Mouse (Mus musculus) lung, embryonic 16.5 days (tissue): ENCODE results near the gene Fam213a. TPM values are rescaled to one million over a fixed set of nuclear protein-coding genes. Genes with fewer than 3 reads are reported as not detected.

ENCODE experiments used
- ATAC-seq: fragments of 200-750 bp; cut with Nextera tagmentation; 2 replicates; pipeline ENCODE4 v1.8.0; 2017; ENCODE audit warnings: low read depth, mild to moderate bottlenecking, moderate library complexity
- H3K27ac ChIP-seq: fragments of 300-500 bp; sonication (generic); 2 replicates; pipeline ENCODE4 v1.5.1; 2014; ENCODE audit warnings: mild to moderate bottlenecking, control low read depth, low read length
- H3K27me3 ChIP-seq: fragments of 300-500 bp; sonication (generic); 2 replicates; pipeline ENCODE4 v1.6.1; 2014; ENCODE audit warnings: low read depth, low read length, mixed read lengths; ENCODE audit not compliant: control insufficient read depth, insufficient read depth
- H3K36me3 ChIP-seq: fragments of 300-500 bp; sonication (generic); 2 replicates; pipeline ENCODE4 v1.6.1; 2014; ENCODE audit warnings: low read length; ENCODE audit not compliant: control insufficient read depth, insufficient read depth
- H3K4me1 ChIP-seq: fragments of 300-500 bp; sonication (generic); replicated peaks from 2 replicates; pipeline ENCODE4 v1.6.1; 2014; ENCODE audit warnings: low read length, mixed read lengths; ENCODE audit not compliant: control insufficient read depth, insufficient read depth
- H3K4me2 ChIP-seq: fragments of 300-500 bp; sonication (generic); 2 replicates; pipeline ENCODE4 v1.6.1; 2014; ENCODE audit warnings: low read depth, low read length, control low read depth
- H3K4me3 ChIP-seq: fragments of 300-500 bp; sonication (generic); 2 replicates; pipeline ENCODE4 v1.5.1; 2014; ENCODE audit warnings: mild to moderate bottlenecking, low read length, control low read depth
- H3K9ac ChIP-seq: fragments of 300-500 bp; sonication (generic); 2 replicates; pipeline ENCODE4 v1.6.1; 2014; ENCODE audit warnings: low read length, control low read depth
- H3K9me3 ChIP-seq: fragments of 300-500 bp; sonication (generic); 2 replicates; pipeline ENCODE4 v1.6.1; 2016; ENCODE audit warnings: low read length; ENCODE audit not compliant: control insufficient read depth
- WGBS: fragments of 180-500 bp; shearing (Covaris S2); extraction: QIAGEN DNeasy Blood & Tissue Kit; methylation state at CpG from one replicate; pipeline ENCODE4 v1.1.7; 2014; 5-methylcytosine and 5-hydroxymethylcytosine counted together
- polyA plus RNA-seq: library from polyadenylated mRNA; unstranded; fragments of >200 nt; fragmentation: Nextera tagmentation; extraction: Ambion mirVana; gene quantifications from 2 replicates; pipeline ENCODE4 v1.2.1, GENCODE M21; 2015

Fam213a gene
- polyA plus RNA-seq, 1 experiment from 2014 or later: 132 TPM

DNA sequence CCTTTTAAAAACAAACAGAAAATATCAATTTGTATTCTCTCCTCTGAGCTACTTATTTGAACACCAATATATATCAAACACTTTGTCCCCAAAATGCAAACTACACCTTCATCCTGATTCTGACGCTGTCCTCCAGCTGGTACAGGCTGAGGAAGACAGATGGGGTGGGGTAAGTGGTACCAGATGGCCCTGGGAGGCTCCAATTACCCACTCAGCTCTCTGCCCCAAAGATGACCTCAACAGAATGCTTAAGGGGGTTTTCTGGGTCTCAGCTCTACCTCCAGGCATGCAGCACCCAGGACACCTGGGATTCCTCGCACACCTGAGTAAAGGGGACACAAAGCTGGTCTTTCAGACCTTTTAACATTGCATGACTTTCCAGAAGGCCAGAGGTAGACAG, 60.9 kb downstream of the Fam213a start:
- H3K36me3 ChIP-seq: no peaks in the 10 kb centered on the region
- H3K4me1 ChIP-seq: peaks cover 65% of the 10 kb centered on the region
- no peak overlapping the region for H3K4me2 ChIP-seq
- no peak overlapping the region for H3K9ac ChIP-seq
- H3K27ac ChIP-seq: no peak overlapping the region
- no peak for ATAC-seq
- 15% methylated on average over 2 of the region's 2 CpGs for WGBS
- H3K27me3 ChIP-seq: no peaks in the 10 kb centered on the region
- no peak overlapping the region for H3K4me3 ChIP-seq
- H3K9me3 ChIP-seq: no peaks in the 10 kb centered on the region

DNA sequence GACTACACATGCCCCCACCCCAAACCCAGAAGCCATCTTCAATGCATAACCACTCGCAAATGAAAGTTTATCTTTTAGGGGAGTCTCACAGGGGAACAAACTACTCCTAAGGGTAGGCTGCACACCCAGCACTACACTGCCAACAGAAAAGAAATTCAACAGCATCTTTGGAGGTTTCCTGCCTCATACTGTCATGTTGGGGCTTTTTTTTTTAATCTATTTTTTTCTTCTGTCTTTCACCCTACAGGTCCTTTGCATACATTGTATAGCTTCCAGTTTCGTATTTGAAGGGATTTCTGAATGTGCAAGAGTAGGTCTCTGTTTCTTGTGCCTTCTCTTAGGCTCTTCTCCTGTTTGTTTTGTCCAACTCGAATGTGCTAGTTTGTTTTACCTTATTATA, 61.3 kb downstream of the Fam213a start:
- H3K36me3 ChIP-seq: no peaks in the 10 kb centered on the region
- no peaks in the 10 kb centered on the region for H3K9me3 ChIP-seq
- no peak overlapping the region for H3K27ac ChIP-seq
- ATAC-seq: no peak
- 60% methylated on average over 3 of the region's 3 CpGs for WGBS
- peaks cover 62% of the 10 kb centered on the region for H3K4me1 ChIP-seq
- no peak overlapping the region for H3K9ac ChIP-seq
- no peak overlapping the region for H3K4me2 ChIP-seq
- H3K27me3 ChIP-seq: no peaks in the 10 kb centered on the region
- H3K4me3 ChIP-seq: no peak overlapping the region

DNA sequence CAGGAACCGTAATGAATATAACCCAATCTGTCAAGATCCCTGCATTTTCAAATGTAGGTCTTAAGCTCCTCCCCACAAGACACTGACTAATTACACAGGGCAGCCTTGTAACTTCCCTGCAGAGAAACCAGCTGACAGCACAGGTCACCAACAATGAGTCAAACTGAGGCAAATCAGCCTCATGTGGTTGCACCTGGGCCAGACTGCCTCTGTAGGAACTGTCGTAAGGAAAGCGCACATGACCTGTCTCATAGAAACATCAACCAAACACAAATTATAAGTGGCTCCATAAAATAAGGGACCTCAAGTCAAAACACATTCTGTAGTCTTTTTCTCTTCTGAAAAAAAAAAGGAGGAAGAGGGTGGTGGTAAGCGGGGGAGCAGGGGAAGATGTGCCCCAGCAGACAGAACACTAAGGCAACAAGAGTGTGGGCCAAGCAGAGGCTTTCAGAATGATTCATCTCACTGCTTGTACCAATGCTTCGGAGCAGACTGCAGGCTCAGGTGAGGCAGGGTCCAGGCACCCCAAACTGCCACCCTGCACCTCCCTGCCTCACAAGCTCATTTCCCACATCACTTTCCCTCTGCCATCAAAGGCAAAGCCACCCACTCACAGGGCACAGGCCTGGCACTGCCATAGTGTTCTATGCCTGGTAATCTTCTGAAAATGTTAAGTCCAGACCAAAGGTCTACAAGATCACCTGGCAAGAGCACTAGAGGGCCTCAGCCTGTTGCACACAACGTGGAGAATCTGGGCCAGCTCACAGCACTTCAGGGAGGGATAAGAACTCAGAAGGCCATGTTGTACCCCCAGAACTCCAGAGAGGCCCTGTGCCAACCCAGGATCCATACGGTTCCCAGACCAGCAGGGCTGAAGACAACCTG, 63.6 kb downstream of the Fam213a start:
- no peaks in the 10 kb centered on the region for H3K9me3 ChIP-seq
- ATAC-seq: no peak
- 68% methylated on average over 7 of the region's 7 CpGs for WGBS
- H3K27me3 ChIP-seq: no peaks in the 10 kb centered on the region
- H3K4me1 ChIP-seq: peaks cover 39% of the 10 kb centered on the region
- H3K36me3 ChIP-seq: no peaks in the 10 kb centered on the region; the same call in 1 of the 2 replicates
- peak overlapping the region; percentile 9; the same call in 1 of the 2 replicates for H3K27ac ChIP-seq
- no peak overlapping the region for H3K4me2 ChIP-seq
- H3K9ac ChIP-seq: 0 out of 2 replicates have a peak overlapping the region, but pooled peaks have one; percentile 7
- H3K4me3 ChIP-seq: no peak overlapping the region

DNA sequence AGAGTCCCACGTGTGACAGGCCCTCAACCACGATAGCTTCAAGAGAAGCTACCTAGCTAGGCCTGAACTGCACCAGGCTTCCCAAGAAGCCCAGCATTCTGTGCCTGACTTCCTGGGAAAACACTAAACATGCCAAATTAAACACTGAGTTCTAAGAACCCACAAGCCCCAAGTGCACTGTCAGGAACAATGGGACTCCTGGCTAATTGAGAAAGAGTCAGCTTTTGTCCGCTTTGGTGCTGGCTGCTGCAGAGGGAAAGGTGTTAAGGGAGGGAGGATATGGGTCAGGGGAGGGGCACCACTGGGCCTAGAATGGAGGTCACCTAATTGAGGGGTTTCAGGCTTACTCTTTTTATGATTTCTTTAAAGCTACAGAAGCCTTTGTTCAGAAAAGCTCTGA, 64.5 kb downstream of the Fam213a start:
- no peaks in the 10 kb centered on the region; the same call in 1 of the 2 replicates for H3K36me3 ChIP-seq
- peaks cover 37% of the 10 kb centered on the region for H3K4me1 ChIP-seq
- H3K4me2 ChIP-seq: no peak overlapping the region
- H3K4me3 ChIP-seq: no peak overlapping the region
- peak overlapping the region; percentile 93 for H3K27ac ChIP-seq
- WGBS: 44% methylated on average over 3 of the region's 3 CpGs
- H3K27me3 ChIP-seq: no peaks in the 10 kb centered on the region
- no peaks in the 10 kb centered on the region for H3K9me3 ChIP-seq
- ATAC-seq: peak; percentile 36; the same call in 1 of the 2 replicates
- H3K9ac ChIP-seq: no peak overlapping the region

DNA sequence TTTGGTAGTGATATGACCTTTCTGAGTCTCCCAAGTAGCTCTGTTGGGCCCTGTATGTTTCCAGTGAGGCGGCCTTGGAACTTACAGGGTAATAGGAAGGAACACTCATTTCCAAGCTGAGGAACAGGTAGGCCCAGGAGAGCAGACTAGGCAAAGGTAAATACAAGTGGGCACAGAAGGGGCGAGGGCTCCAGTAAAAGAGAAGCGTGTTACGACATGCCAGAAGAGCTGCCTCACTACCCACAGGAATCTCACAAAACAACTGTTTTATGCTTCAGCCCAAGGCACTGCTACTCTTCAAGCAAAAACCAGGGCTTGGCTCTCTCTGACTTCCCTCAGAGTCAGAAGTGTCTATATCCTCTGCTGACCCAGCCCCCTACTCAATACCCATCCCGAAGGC, 65.1 kb downstream of the Fam213a start:
- no peaks in the 10 kb centered on the region for H3K27me3 ChIP-seq

DNA sequence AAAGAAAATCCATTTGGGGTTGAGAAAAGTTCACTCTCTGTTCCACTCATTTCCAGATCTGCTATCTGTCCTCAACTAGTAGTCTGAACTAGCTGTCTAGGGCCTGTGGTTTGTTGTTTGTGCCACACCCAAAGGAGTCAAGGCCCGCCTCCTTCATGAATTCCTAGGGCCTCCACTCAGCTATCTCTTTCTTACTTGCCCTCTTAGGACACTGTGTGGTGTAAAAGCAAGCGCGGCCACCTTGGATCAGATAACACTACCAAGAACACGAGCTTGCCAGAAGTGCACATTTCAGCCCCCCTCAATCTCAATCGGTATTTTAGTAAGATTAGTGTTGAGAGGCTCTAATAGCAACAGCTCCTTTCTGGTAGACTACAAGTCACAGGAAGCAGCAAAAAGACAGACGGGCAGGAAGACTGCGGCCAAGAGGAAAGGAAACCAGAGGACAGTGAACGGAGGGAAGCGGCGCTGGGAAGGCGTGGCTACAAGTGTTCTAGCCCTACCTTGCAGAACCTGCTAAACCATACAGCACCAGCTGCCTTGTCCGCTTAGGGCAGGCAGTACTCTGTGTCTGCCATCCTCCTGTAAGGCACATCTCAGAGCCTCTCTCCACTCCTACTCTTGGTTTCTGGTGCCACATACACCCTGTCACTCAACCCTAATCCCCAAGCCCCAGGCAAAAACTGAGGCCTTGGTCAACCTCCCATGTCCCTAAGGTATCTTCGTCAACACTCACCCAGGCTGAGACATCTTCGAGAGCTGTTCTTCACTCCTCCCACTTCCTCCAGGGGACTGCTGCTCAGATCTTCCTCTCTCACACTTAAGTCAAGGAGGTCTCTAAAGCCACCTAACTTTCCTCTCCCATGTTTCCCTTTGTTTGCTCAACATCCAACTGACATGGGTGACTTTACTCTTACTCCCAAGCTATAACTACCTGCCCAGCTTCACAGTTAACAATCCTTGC, 65.9 kb downstream of the Fam213a start:
- Histone ChIP-seq H3K36me3 (no peaks in the 10 kb centered on the region; the same call in 1 of the 2 replicates), H3K4me1 (peaks cover 27% of the 10 kb centered on the region), H3K9ac (peak overlapping the region; percentile 36), H3K27ac (peak overlapping the region; percentile 93), H3K4me2 (peak overlapping the region; percentile 37), H3K4me3 (no peak overlapping the region), H3K9me3 (no peaks in the 10 kb centered on the region), H3K27me3 (no peaks in the 10 kb centered on the region)
- WGBS: 48% methylated on average over 14 of the region's 14 CpGs
- ATAC-seq: peak; percentile 77

More for the DNA sequence above, 65.1 kb downstream of the Fam213a start:
- H3K36me3 ChIP-seq: no peaks in the 10 kb centered on the region; the same call in 1 of the 2 replicates
- H3K4me1 ChIP-seq: peaks cover 35% of the 10 kb centered on the region
- peak overlapping the region; percentile 36; the same call in 1 of the 2 replicates for H3K9ac ChIP-seq
- peak; percentile 77 for ATAC-seq
- WGBS: 67% methylated on average over 5 of the region's 5 CpGs
- H3K9me3 ChIP-seq: no peaks in the 10 kb centered on the region
- H3K4me2 ChIP-seq: peak overlapping the region; percentile 37; the same call in 1 of the 2 replicates
- no peak overlapping the region for H3K4me3 ChIP-seq
- H3K27ac ChIP-seq: peak overlapping the region; percentile 93

DNA sequence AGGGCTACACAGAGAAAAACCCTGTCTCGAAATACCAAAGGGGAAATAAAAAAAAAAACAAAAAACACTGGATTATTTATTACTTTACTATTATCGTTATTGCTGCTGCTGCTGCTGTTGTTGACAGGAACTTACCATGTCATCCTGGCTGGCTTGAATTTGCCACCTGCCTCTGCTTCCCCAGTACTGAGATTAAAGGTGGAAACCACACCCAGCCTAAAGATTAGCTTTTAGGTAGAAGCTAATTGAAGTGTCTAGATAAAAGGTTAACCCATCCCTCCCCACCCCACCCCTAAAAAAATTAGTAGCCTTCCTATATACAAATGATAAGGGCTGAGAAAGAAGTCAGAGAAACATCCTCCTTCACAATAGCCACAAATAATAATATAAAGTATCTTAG, 69.8 kb downstream of the Fam213a start:
- ATAC-seq: no peak
- Histone ChIP-seq H3K9ac (no peak overlapping the region), H3K36me3 (peaks cover 1% of the 10 kb centered on the region; the same call in 1 of the 2 replicates), H3K4me2 (no peak overlapping the region), H3K4me3 (no peak overlapping the region), H3K4me1 (peaks cover 11% of the 10 kb centered on the region), H3K27me3 (no peaks in the 10 kb centered on the region), H3K9me3 (no peaks in the 10 kb centered on the region), H3K27ac (no peak overlapping the region)
- 86% methylated on average over 2 of the region's 2 CpGs for WGBS
